Mouse (Mus musculus) lung, adult 2 months (tissue): ENCODE results near the gene Syk.

Experiments used
- CTCF ChIP-seq: fragments of 200-500 bp; IDR thresholded peaks from 2 replicates; pipeline ENCODE4 v1.5.1; 2011; ENCODE audit warnings: mild to moderate bottlenecking, low read length, control low read depth; ENCODE audit not compliant: insufficient read depth
- POLR2A ChIP-seq: fragments of 200-500 bp; IDR thresholded peaks from 2 replicates; pipeline ENCODE4 v1.6.1; 2011; ENCODE audit warnings: low read depth, mild to moderate bottlenecking, control low read depth, low read length, borderline replicate concordance; ENCODE audit errors: extremely low read depth

- TF ChIP-seq CTCF (no peak), POLR2A (no peak)
Measured at GRCm38 (mm10) chr13:52539461-52539860, 43.5 kb upstream of the Syk start.
